Mouse (Mus musculus): ENCODE measurements around the gene Nrxn2. TPM values are rescaled to one million over a fixed set of nuclear protein-coding genes. Genes with fewer than 3 reads are reported as not detected.

Nrxn2 gene
- total and polyA plus RNA-seq, 3 experiments: 0.20 to 0.71 (median 0.30) TPM

- Histone ChIP-seq H3K4me3 (replicated peaks in 1 of 3; ENCODE audit: low read depth in 2 of 3, low read length in 2 of 3, poor library complexity in 1 of 3) (no peak overlapping the region), H3K27ac (ENCODE audit: insufficient read depth, low read depth) (no peak overlapping the region), H3K9ac (ENCODE audit: insufficient read depth, low read depth) (no peak overlapping the region), H3K27me3 (replicated peaks) (no peaks in the 10 kb centered on the region), H3K4me2 (ENCODE audit: insufficient read depth, low read depth, poor library complexity, severe bottlenecking) (no peak overlapping the region), H3K4me1 (ENCODE audit: control insufficient read depth in 1 of 2, insufficient read depth in 2 of 2) (peaks cover 16 to 36% of the 10 kb centered on the region in 2 experiments), H3K9me3 (replicated peaks; ENCODE audit: low read length) (peaks cover 3% of the 10 kb centered on the region), H3K79me2 (replicated peaks; ENCODE audit: control insufficient read depth, extremely low read depth, insufficient read depth, poor library complexity, severe bottlenecking) (no peaks in the 10 kb centered on the region), H3K36me3 (replicated peaks in 1 of 2; ENCODE audit: control insufficient read depth in 1 of 2, insufficient read depth in 1 of 2, low read length in 1 of 2) (peaks cover 0 to 6% of the 10 kb centered on the region in 2 experiments)
- in situ Hi-C loops (cut with MboI; ENCODE audit: low pct_ligation_motif_present, low pct_unique_long_range_greater_than_20kb, low sequenced_read_pairs) (no loop called here), dilution Hi-C loops (cut with MboI; ENCODE audit: extremely low pct_ligation_motif_present, extremely low pct_unique_long_range_greater_than_20kb, low sequenced_read_pairs) (no loop called here)
- no peak for TF ChIP-seq ZNF384 (IDR thresholded peaks at IDR 0.05; ENCODE audit: low read depth, low read length)
- TF ChIP-seq MYC (IDR thresholded peaks at IDR 0.05; ENCODE audit: low read depth, low read length): no peak
- TF ChIP-seq BHLHE40 (IDR thresholded peaks at IDR 0.05; ENCODE audit: low read depth, low read length): 0 out of 2 replicates have a peak, but pooled peaks have one; percentile 7
- DNase-seq (ENCODE audit: extremely low read depth): no peak
Observed at GRCm38 (mm10) chr19:6536201-6536600, 117.7 kb downstream of the Nrxn2 start.

- Histone ChIP-seq H3K36me3 (replicated peaks in 1 of 2; ENCODE audit: control insufficient read depth in 1 of 2, insufficient read depth in 1 of 2, low read length in 1 of 2) (peaks cover 0 to 6% of the 10 kb centered on the region in 2 experiments), H3K4me1 (ENCODE audit: control insufficient read depth in 1 of 2, insufficient read depth in 2 of 2) (peaks cover 19 to 41% of the 10 kb centered on the region in 2 experiments), H3K4me2 (ENCODE audit: insufficient read depth, low read depth, poor library complexity, severe bottlenecking) (no peak overlapping the region), H3K9me3 (replicated peaks; ENCODE audit: low read length) (peaks cover 1% of the 10 kb centered on the region), H3K27ac (ENCODE audit: insufficient read depth, low read depth) (no peak overlapping the region), H3K27me3 (replicated peaks) (no peaks in the 10 kb centered on the region), H3K79me2 (replicated peaks; ENCODE audit: control insufficient read depth, extremely low read depth, insufficient read depth, poor library complexity, severe bottlenecking) (no peaks in the 10 kb centered on the region), H3K9ac (ENCODE audit: insufficient read depth, low read depth) (no peak overlapping the region), H3K4me3 (replicated peaks in 1 of 3; ENCODE audit: low read depth in 2 of 3, low read length in 2 of 3, poor library complexity in 1 of 3) (no peak overlapping the region)
- DNase-seq (ENCODE audit: extremely low read depth): no peak
- 0 out of 4 replicates have a peak, but pooled peaks of 1 of the 2 experiments have one; percentile 8 for TF ChIP-seq CTCF (conservative IDR thresholded peaks at IDR 0.05 in 1 of 2, IDR thresholded peaks at IDR 0.05 in 1 of 2; ENCODE audit: low read depth in 2 of 2, low read length in 2 of 2)
- TF ChIP-seq MEF2A (IDR thresholded peaks at IDR 0.05; ENCODE audit: borderline replicate concordance, low read depth, low read length): no peak
- in situ Hi-C loops (cut with MboI; ENCODE audit: low pct_ligation_motif_present, low pct_unique_long_range_greater_than_20kb, low sequenced_read_pairs) (no loop called here), dilution Hi-C loops (cut with MboI; ENCODE audit: extremely low pct_ligation_motif_present, extremely low pct_unique_long_range_greater_than_20kb, low sequenced_read_pairs) (no loop called here)
Observed at GRCm38 (mm10) chr19:6536696-6537095, 118.2 kb downstream of the Nrxn2 start.

GRCm38 (mm10) chr19:6537526-6537925 lies 119.0 kb downstream of the Nrxn2 start:
- no peak overlapping the region for H3K4me2 ChIP-seq (ENCODE audit: insufficient read depth, low read depth, poor library complexity, severe bottlenecking)
- dilution Hi-C loops (cut with MboI; ENCODE audit: extremely low pct_ligation_motif_present, extremely low pct_unique_long_range_greater_than_20kb, low sequenced_read_pairs) (no loop called here), in situ Hi-C loops (cut with MboI; ENCODE audit: low pct_ligation_motif_present, low pct_unique_long_range_greater_than_20kb, low sequenced_read_pairs) (no loop called here)
- H3K9ac ChIP-seq (ENCODE audit: insufficient read depth, low read depth): no peak overlapping the region
- no peak for TF ChIP-seq SMC3 (IDR thresholded peaks at IDR 0.05; ENCODE audit: low read depth, low read length)
- TF ChIP-seq NELFE (IDR thresholded peaks at IDR 0.05; ENCODE audit: low read depth, low read length): no peak
- DNase-seq (ENCODE audit: extremely low read depth): no peak
- H3K79me2 ChIP-seq (replicated peaks; ENCODE audit: control insufficient read depth, extremely low read depth, insufficient read depth, poor library complexity, severe bottlenecking): no peaks in the 10 kb centered on the region
- peaks cover 26 to 49% of the 10 kb centered on the region in 2 experiments for H3K4me1 ChIP-seq (ENCODE audit: control insufficient read depth in 1 of 2, insufficient read depth in 2 of 2)
- H3K36me3 ChIP-seq (replicated peaks in 1 of 2; ENCODE audit: control insufficient read depth in 1 of 2, insufficient read depth in 1 of 2, low read length in 1 of 2): peaks cover 0 to 6% of the 10 kb centered on the region in 2 experiments
- no peaks in the 10 kb centered on the region for H3K9me3 ChIP-seq (replicated peaks; ENCODE audit: low read length)
- no peaks in the 10 kb centered on the region for H3K27me3 ChIP-seq (replicated peaks)
- no peak overlapping the region for H3K27ac ChIP-seq (ENCODE audit: insufficient read depth, low read depth)
- no peak overlapping the region for H3K4me3 ChIP-seq (replicated peaks in 1 of 3; ENCODE audit: low read depth in 2 of 3, low read length in 2 of 3, poor library complexity in 1 of 3)

GRCm38 (mm10) chr19:6538546-6538945 lies 120.0 kb downstream of the Nrxn2 start:
- Histone ChIP-seq H3K27ac (ENCODE audit: insufficient read depth, low read depth) (no peak overlapping the region), H3K4me3 (replicated peaks in 1 of 3; ENCODE audit: low read depth in 2 of 3, low read length in 2 of 3, poor library complexity in 1 of 3) (no peak overlapping the region), H3K36me3 (replicated peaks in 1 of 2; ENCODE audit: control insufficient read depth in 1 of 2, insufficient read depth in 1 of 2, low read length in 1 of 2) (peaks cover 0 to 6% of the 10 kb centered on the region in 2 experiments), H3K4me2 (ENCODE audit: insufficient read depth, low read depth, poor library complexity, severe bottlenecking) (no peak overlapping the region), H3K9ac (ENCODE audit: insufficient read depth, low read depth) (no peak overlapping the region), H3K27me3 (replicated peaks) (no peaks in the 10 kb centered on the region), H3K79me2 (replicated peaks; ENCODE audit: control insufficient read depth, extremely low read depth, insufficient read depth, poor library complexity, severe bottlenecking) (no peaks in the 10 kb centered on the region), H3K4me1 (ENCODE audit: control insufficient read depth in 1 of 2, insufficient read depth in 2 of 2) (peaks cover 32 to 60% of the 10 kb centered on the region in 2 experiments), H3K9me3 (replicated peaks; ENCODE audit: low read length) (no peaks in the 10 kb centered on the region)
- dilution Hi-C loops (cut with MboI; ENCODE audit: extremely low pct_ligation_motif_present, extremely low pct_unique_long_range_greater_than_20kb, low sequenced_read_pairs) (no loop called here), in situ Hi-C loops (cut with MboI; ENCODE audit: low pct_ligation_motif_present, low pct_unique_long_range_greater_than_20kb, low sequenced_read_pairs) (no loop called here)
- DNase-seq (ENCODE audit: extremely low read depth): no peak
- TF ChIP-seq ZMIZ1 (IDR thresholded peaks at IDR 0.05; ENCODE audit: low read depth, low read length): no peak
- TF ChIP-seq PAX5 (IDR thresholded peaks at IDR 0.05; ENCODE audit: low read length): no peak
- TF ChIP-seq JUN (IDR thresholded peaks at IDR 0.05; ENCODE audit: insufficient read depth, low read depth, low read length): no peak
- TF ChIP-seq POLR2A (IDR thresholded peaks at IDR 0.05; ENCODE audit: low read depth, low read length): no peak
- no peak for TF ChIP-seq NRF1 (IDR thresholded peaks at IDR 0.05; ENCODE audit: low read depth, low read length)
- no peak for TF ChIP-seq MEF2A (IDR thresholded peaks at IDR 0.05; ENCODE audit: borderline replicate concordance, low read depth, low read length)
- no peak for TF ChIP-seq JUND (conservative IDR thresholded peaks at IDR 0.05; ENCODE audit: low read depth, low read length)
- TF ChIP-seq UBTF (IDR thresholded peaks at IDR 0.05; ENCODE audit: low read depth, low read length): no peak

All from CH12.LX (cell line).